Mouse (Mus musculus) thymus, adult 2 months (tissue): ENCODE data around the gene Anapc7. TPM values are rescaled to one million over a fixed set of nuclear protein-coding genes. Genes with fewer than 3 reads are reported as not detected.
"Not testable (repeated sequence)": the region's sequence is repeated elsewhere in the genome, so short reads cannot be mapped to it uniquely, and the experiment has no call there.

ENCODE experiments used
- DNase-seq: peaks from one replicate; pipeline ENCODE4 v3.0.0; 2021
- H3K27ac ChIP-seq: fragments of 200-500 bp; 2 replicates; pipeline ENCODE4 v1.5.1; 2012; ENCODE audit warnings: low read length, control low read depth; ENCODE audit not compliant: control insufficient read depth, insufficient read depth
- H3K27me3 ChIP-seq: fragments of 200-500 bp; 2 replicates; pipeline ENCODE4 v1.6.1; 2012; ENCODE audit warnings: mild to moderate bottlenecking, low read length, moderate library complexity, mixed read lengths; ENCODE audit not compliant: control insufficient read depth, insufficient read depth
- H3K36me3 ChIP-seq: fragments of 200-500 bp; 2 replicates; pipeline ENCODE4 v1.6.1; 2012; ENCODE audit warnings: mild to moderate bottlenecking, low read length, moderate library complexity; ENCODE audit not compliant: control insufficient read depth, insufficient read depth
- H3K4me1 ChIP-seq: fragments of 200-500 bp; replicated peaks from 2 replicates; pipeline ENCODE4 v1.6.1; 2012; ENCODE audit warnings: low read length; ENCODE audit not compliant: control insufficient read depth, insufficient read depth
- H3K4me3 ChIP-seq: fragments of 200-500 bp; 2 replicates; pipeline ENCODE4 v1.5.1; 2012; ENCODE audit warnings: mild to moderate bottlenecking, low read length, control low read depth, moderate library complexity; ENCODE audit not compliant: control insufficient read depth, insufficient read depth
- CTCF ChIP-seq: fragments of 200-500 bp; IDR thresholded peaks from 2 replicates; pipeline ENCODE4 v1.5.1; 2012; ENCODE audit warnings: mild to moderate bottlenecking, control low read depth, low read length, moderate library complexity, borderline replicate concordance; ENCODE audit not compliant: control insufficient read depth, poor library complexity, insufficient read depth; ENCODE audit errors: extremely low read depth
- POLR2A ChIP-seq: fragments of 200-500 bp; IDR thresholded peaks from 2 replicates; pipeline ENCODE4 v1.6.1; 2012; ENCODE audit warnings: mild to moderate bottlenecking, low read length, control low read depth, moderate library complexity; ENCODE audit not compliant: control insufficient read depth, poor library complexity, insufficient read depth; ENCODE audit errors: extremely low read depth
- WGBS: fragments of 180-500 bp; shearing (Covaris S2); methylation state at CpG from one replicate; pipeline ENCODE4 v1.1.7; 2018; 5-methylcytosine and 5-hydroxymethylcytosine counted together
- polyA plus RNA-seq: library from polyadenylated mRNA; depleted of rRNA; stranded (reverse); fragments of >200 nt; gene quantifications from 2 replicates; pipeline ENCODE4 v1.2.3, GENCODE M21; 2012

Gene Anapc7
- polyA plus RNA-seq, 1 experiment = 39.9 TPM

- WGBS = 97% methylated on average over 4 of the region's 4 CpGs
- H3K4me1 ChIP-seq = no peaks in the 10 kb centered on the region
- H3K36me3 ChIP-seq = peaks cover 51% of the 10 kb centered on the region
- TF ChIP-seq CTCF = no peak
- TF ChIP-seq POLR2A = no peak
- no peaks in the 10 kb centered on the region for H3K27me3 ChIP-seq
- H3K27ac ChIP-seq = no peak overlapping the region
- H3K4me3 ChIP-seq = no peak overlapping the region
- no peak for DNase-seq
Observed at GRCm38 (mm10) chr5:122454442-122454841, 32.9 kb downstream of the Anapc7 start.

- 94% methylated on average over 3 of the region's 3 CpGs for WGBS
Observed at GRCm38 (mm10) chr5:122454883-122455282, 33.4 kb downstream of the Anapc7 start.

GRCm38 (mm10) chr5:122455584-122455983 lies 34.1 kb downstream of the Anapc7 start:
- 99% methylated on average over 3 of the region's 3 CpGs for WGBS
- TF ChIP-seq POLR2A (no peak), CTCF (no peak)

More at GRCm38 (mm10) chr5:122454883-122455282, 33.4 kb downstream of the Anapc7 start:
- TF ChIP-seq POLR2A (no peak), CTCF (no peak)
- Histone ChIP-seq H3K4me1 (no peaks in the 10 kb centered on the region), H3K27me3 (no peaks in the 10 kb centered on the region), H3K36me3 (peaks cover 55% of the 10 kb centered on the region), H3K4me3 (no peak overlapping the region), H3K27ac (no peak overlapping the region)
- no peak for DNase-seq

GRCm38 (mm10) chr5:122457054-122457453 lies 35.6 kb downstream of the Anapc7 start:
- H3K4me3 ChIP-seq, H3K4me1 ChIP-seq, H3K27ac ChIP-seq, H3K27me3 ChIP-seq, DNase-seq: not testable (repeated sequence)
- peaks cover 76% of the 10 kb centered on the region for H3K36me3 ChIP-seq
- WGBS = 95% methylated on average over 9 of the region's 9 CpGs

More at GRCm38 (mm10) chr5:122455584-122455983, 34.1 kb downstream of the Anapc7 start:
- no peak for DNase-seq
- H3K4me3 ChIP-seq = no peak overlapping the region
- H3K36me3 ChIP-seq = peaks cover 62% of the 10 kb centered on the region
- H3K27ac ChIP-seq = no peak overlapping the region
- no peaks in the 10 kb centered on the region for H3K4me1 ChIP-seq
- no peaks in the 10 kb centered on the region for H3K27me3 ChIP-seq

- TF ChIP-seq POLR2A (no peak), CTCF (no peak)
- Histone ChIP-seq H3K27me3 (no peaks in the 10 kb centered on the region), H3K36me3 (peaks cover 84% of the 10 kb centered on the region), H3K4me1 (no peaks in the 10 kb centered on the region), H3K27ac (no peak overlapping the region), H3K4me3 (no peak overlapping the region)
- DNase-seq = no peak
- WGBS = 92% methylated on average over 4 of the region's 4 CpGs
Observed at GRCm38 (mm10) chr5:122458066-122458465, 36.6 kb downstream of the Anapc7 start.

GRCm38 (mm10) chr5:122459335-122459734 lies 37.8 kb downstream of the Anapc7 start:
- Histone ChIP-seq H3K4me3 (no peak overlapping the region), H3K36me3 (peaks cover 85% of the 10 kb centered on the region), H3K4me1 (no peaks in the 10 kb centered on the region), H3K27ac (no peak overlapping the region), H3K27me3 (no peaks in the 10 kb centered on the region)
- WGBS = 97% methylated on average over 5 of the region's 5 CpGs
- DNase-seq = no peak
- no peak for TF ChIP-seq CTCF
- TF ChIP-seq POLR2A = no peak

GRCm38 (mm10) chr5:122460656-122461055 lies 39.2 kb downstream of the Anapc7 start:
- TF ChIP-seq POLR2A (no peak), CTCF (no peak)
- WGBS = 96% methylated on average over 11 of the region's 11 CpGs
- no peak for DNase-seq
- Histone ChIP-seq H3K27me3 (no peaks in the 10 kb centered on the region), H3K4me3 (no peak overlapping the region), H3K36me3 (peaks cover 90% of the 10 kb centered on the region), H3K4me1 (no peaks in the 10 kb centered on the region), H3K27ac (no peak overlapping the region)
